Mouse (Mus musculus) heart, postnatal 25 days (tissue): ENCODE measurements at regions not wholly inside any gene's neighbourhood (a gene's known extent, or its start where the extent isn't known, plus 50 kb on each side); places are given as distances from the start of the nearest gene placed in this dataset.

Source experiments
- DNase-seq: peaks from one replicate; pipeline ENCODE4 v3.0.0; 2022; ENCODE audit warnings: low spot score
- intact Hi-C: fragments of 180-260 bp; cut with DNase I; formaldehyde crosslinking; loops from one replicate; pipeline ENCODE4 v1.15.1; 2025

GRCm38 (mm10) chr1:69470614-69471250, 216.3 kb downstream of the Ikzf2 start:
- DNase-seq, result no peak
- intact Hi-C loops, result no loop called here

- no peak for DNase-seq
- intact Hi-C loops, result no loop called here
These were observed 217.7 kb downstream of the Ikzf2 start for GRCm38 (mm10) chr1:69469158-69469901.

GRCm38 (mm10) chr1:69466534-69467275, 220.3 kb downstream of the Ikzf2 start:
- DNase-seq, result no peak
- intact Hi-C loops, result no loop called here

- intact Hi-C loops, result no loop called here
- no peak for DNase-seq
These were observed 225.9 kb downstream of the Ikzf2 start for GRCm38 (mm10) chr1:69461191-69461590.

GRCm38 (mm10) chr1:69459899-69460298, 227.1 kb downstream of the Ikzf2 start:
- intact Hi-C loops, result no loop called here
- DNase-seq, result no peak

- intact Hi-C loops, result no loop called here
These were observed 229.6 kb downstream of the Ikzf2 start for GRCm38 (mm10) chr1:69457471-69457870.

GRCm38 (mm10) chr1:69453991-69454390, 233.1 kb downstream of the Ikzf2 start:
- no peak for DNase-seq
- intact Hi-C loops, result no loop called here

More at GRCm38 (mm10) chr1:69457471-69457870, 229.6 kb downstream of the Ikzf2 start:
- DNase-seq, result no peak

GRCm38 (mm10) chr1:69452910-69453309, 234.1 kb downstream of the Ikzf2 start:
- no peak for DNase-seq
- intact Hi-C loops, result no loop called here

- intact Hi-C loops, result no loop called here
- DNase-seq, result no peak
These were observed 236.6 kb downstream of the Ikzf2 start for GRCm38 (mm10) chr1:69450455-69450854.

GRCm38 (mm10) chr1:69447276-69447675, 239.8 kb downstream of the Ikzf2 start:
- DNase-seq, result no peak
- intact Hi-C loops, result no loop called here

GRCm38 (mm10) chr1:69444722-69445121, 242.3 kb downstream of the Ikzf2 start:
- intact Hi-C loops, result no loop called here
- no peak for DNase-seq

GRCm38 (mm10) chr1:69443466-69443865, 243.6 kb downstream of the Ikzf2 start:
- intact Hi-C loops, result no loop called here
- no peak for DNase-seq

GRCm38 (mm10) chr1:69440564-69441334, 246.3 kb downstream of the Ikzf2 start:
- intact Hi-C loops, result no loop called here
- DNase-seq, result no peak

- no peak for DNase-seq
- intact Hi-C loops, result no loop called here
These were observed 250.0 kb downstream of the Ikzf2 start for GRCm38 (mm10) chr1:69437042-69437441.

GRCm38 (mm10) chr1:69433655-69434357, 253.2 kb downstream of the Ikzf2 start:
- DNase-seq, result no peak
- intact Hi-C loops, result no loop called here

GRCm38 (mm10) chr1:69430683-69431407, 256.2 kb downstream of the Ikzf2 start:
- DNase-seq, result no peak
- intact Hi-C loops, result no loop called here

- intact Hi-C loops, result no loop called here
- no peak for DNase-seq
These were observed 257.4 kb downstream of the Ikzf2 start for GRCm38 (mm10) chr1:69429632-69430031.

GRCm38 (mm10) chr1:69397676-69398075, 289.4 kb downstream of the Ikzf2 start:
- DNase-seq, result no peak
- intact Hi-C loops, result no loop called here

- intact Hi-C loops, result no loop called here
- no peak for DNase-seq
These were observed 274.5 kb upstream of the Erbb4 start for GRCm38 (mm10) chr1:69382374-69382773.
